Mouse (Mus musculus): ENCODE data around the gene Nup188.

DNA sequence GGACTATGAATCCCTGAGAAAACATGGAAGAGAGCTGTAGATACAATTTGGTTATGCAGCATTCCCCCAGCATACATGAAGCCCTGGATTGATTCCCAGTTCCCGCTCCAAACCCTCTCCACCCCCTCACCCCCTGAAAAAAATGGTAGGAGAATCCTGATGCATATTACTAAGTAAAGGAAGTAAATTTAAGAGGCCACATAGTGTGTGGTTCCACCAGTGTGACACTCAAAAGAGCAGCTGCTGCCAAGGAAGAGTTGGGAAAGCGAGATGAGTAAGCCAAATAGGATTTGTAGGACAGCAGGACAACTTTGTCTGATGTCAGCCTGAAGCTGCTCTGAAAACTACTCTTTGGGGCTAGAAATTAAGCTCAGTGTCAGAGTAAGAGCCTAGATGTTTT, 25.3 kb downstream of the Nup188 start:
- no peak for TF ChIP-seq CTCF (IDR thresholded peaks at IDR 0.05; ENCODE audit: low read depth)
- no peak for TF ChIP-seq EP300 (IDR thresholded peaks at IDR 0.05; ENCODE audit: low read depth)
